Mouse (Mus musculus): Measurements from ENCODE around the gene Ap4m1. TPM values are rescaled to one million over a fixed set of nuclear protein-coding genes. Genes with fewer than 3 reads are reported as not detected.

Ap4m1 gene
- total and polyA plus RNA-seq, 3 experiments: 7.3 to 15.2 (median 7.5) TPM

GRCm38 (mm10) chr5:138154390-138154789, 17.4 kb upstream of the Ap4m1 start:
- intact Hi-C loops (cut with DNase I): loop anchor here (2.0 to 10.0 kb wide), 4 partner anchors 16 to 650 kb away; partner anchors contain the start of genes Pop7 and Zscan21
- 61% methylated on average over 3 of the region's 3 CpGs for WGBS
- no peaks in the 10 kb centered on the region for H3K27me3 ChIP-seq (ENCODE audit: control insufficient read depth, insufficient read depth, low read length)
- H3K4me3 ChIP-seq: peak overlapping the region; percentile 82
- H3K79me2 ChIP-seq (replicated peaks; ENCODE audit: control insufficient read depth, insufficient read depth, low read length): no peaks in the 10 kb centered on the region
- no peak overlapping the region for H3K9ac ChIP-seq (ENCODE audit: low read depth, low read length)
- no peak for DNase-seq
- H3K36me3 ChIP-seq (ENCODE audit: control insufficient read depth, insufficient read depth, low read length): peaks cover 4% of the 10 kb centered on the region
- no peak for TF ChIP-seq EP300 (IDR thresholded peaks at IDR 0.05; ENCODE audit: insufficient read depth, low read depth, low read length)
- no peak for TF ChIP-seq POLR2A (IDR thresholded peaks at IDR 0.05; ENCODE audit: insufficient read depth, low read depth, low read length)
- TF ChIP-seq CTCF (IDR thresholded peaks at IDR 0.05): no peak
- H3K27ac ChIP-seq: no peak overlapping the region; the same call in 1 of the 2 replicates
- H3K4me1 ChIP-seq (ENCODE audit: control insufficient read depth, insufficient read depth, low read length): no peaks in the 10 kb centered on the region; the same call in 1 of the 2 replicates

DNA sequence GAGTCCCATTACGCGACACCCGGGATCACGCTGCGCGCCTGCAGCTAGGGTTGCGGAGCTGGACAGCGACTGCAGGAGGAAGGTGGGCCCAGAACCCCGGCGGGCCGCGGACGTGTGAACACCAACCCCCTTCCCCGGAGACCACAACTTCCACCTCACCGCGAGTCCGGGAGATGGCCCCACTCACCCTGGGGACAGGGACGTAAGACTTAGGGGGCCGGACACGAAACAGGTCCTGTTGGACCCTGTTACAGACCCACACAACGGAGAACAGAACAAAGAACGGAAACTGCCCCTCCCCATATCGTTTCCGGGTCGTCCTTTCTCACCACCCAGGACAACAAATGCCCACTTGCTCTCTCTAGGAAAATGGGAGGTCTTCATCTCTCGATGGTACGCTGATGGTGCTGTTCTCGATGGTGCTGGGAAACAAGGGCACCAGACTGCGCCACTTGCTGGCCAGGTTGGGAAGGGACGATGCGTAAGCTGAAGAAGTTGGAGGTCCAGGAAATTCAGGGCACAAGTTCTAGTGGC, 16.3 kb upstream of the Ap4m1 start, which contains the start of gene Zfp113:
TSS of gene Zfp113 (minus strand) at position 302 of the 534 bp plus-strand sequence.
- H3K79me2 ChIP-seq (replicated peaks; ENCODE audit: control insufficient read depth, insufficient read depth, low read length): no peaks in the 10 kb centered on the region
- intact Hi-C loops (cut with DNase I): loop anchor here (2.0 to 10.0 kb wide), 5 partner anchors 15 to 651 kb away; partner anchors contain the start of genes Mepce, Pop7, Zcwpw1 and Zscan21
- DNase-seq: peak; percentile 85 to 91
- no peaks in the 10 kb centered on the region for H3K27me3 ChIP-seq (ENCODE audit: control insufficient read depth, insufficient read depth, low read length)
- H3K36me3 ChIP-seq (ENCODE audit: control insufficient read depth, insufficient read depth, low read length): peaks cover 4% of the 10 kb centered on the region
- peak; percentile 89 for TF ChIP-seq POLR2A (IDR thresholded peaks at IDR 0.05; ENCODE audit: insufficient read depth, low read depth, low read length)
- peak; percentile 86 for TF ChIP-seq CTCF (IDR thresholded peaks at IDR 0.05)
- TF ChIP-seq EP300 (IDR thresholded peaks at IDR 0.05; ENCODE audit: insufficient read depth, low read depth, low read length): peak; percentile 95
- under 1% methylated on average over 31 of the region's 31 CpGs for WGBS
- peak within 1 kb of the TSS; percentile 91 for H3K27ac ChIP-seq
- peak within 1 kb of the TSS; percentile 82 for H3K4me3 ChIP-seq
- no peaks in the 10 kb centered on the region; the same call in 1 of the 2 replicates for H3K4me1 ChIP-seq (ENCODE audit: control insufficient read depth, insufficient read depth, low read length)
- H3K9ac ChIP-seq (ENCODE audit: low read depth, low read length): peak within 1 kb of the TSS; percentile 86

DNA sequence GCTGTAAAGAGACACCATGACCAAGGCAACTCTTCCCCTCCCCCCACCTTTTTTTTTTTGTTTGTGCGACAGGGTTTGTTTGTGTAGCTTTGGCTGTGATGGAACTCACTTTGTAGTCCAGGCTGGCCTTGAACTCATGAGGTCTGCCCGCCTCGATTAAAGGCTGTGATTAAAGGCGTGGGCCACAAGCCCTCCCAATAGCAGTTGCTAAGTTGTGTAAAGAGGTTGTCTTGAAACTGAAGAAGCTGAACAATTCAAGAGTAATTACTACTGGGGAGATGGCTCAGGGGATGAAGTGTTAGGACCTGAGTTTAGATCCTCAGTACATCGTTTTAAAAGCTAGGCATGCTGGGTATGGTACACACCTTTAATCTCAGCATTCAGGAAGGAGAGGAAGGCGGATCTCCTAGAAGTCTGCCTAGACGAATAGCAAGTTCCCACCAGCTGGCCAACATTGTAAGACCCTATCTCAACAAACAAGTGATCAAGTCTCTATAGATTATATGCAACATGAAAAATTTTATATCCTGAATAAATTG, 11.5 kb upstream of the Ap4m1 start:
- intact Hi-C loops (cut with DNase I): no loop called here
- no peaks in the 10 kb centered on the region for H3K36me3 ChIP-seq (ENCODE audit: control insufficient read depth, insufficient read depth, low read length)
- peak overlapping the region; percentile 86 for H3K4me3 ChIP-seq
- no peaks in the 10 kb centered on the region for H3K27me3 ChIP-seq (ENCODE audit: control insufficient read depth, insufficient read depth, low read length)
- peaks cover 1% of the 10 kb centered on the region; the same call in 1 of the 2 replicates for H3K4me1 ChIP-seq (ENCODE audit: control insufficient read depth, insufficient read depth, low read length)
- no peak overlapping the region for H3K9ac ChIP-seq (ENCODE audit: low read depth, low read length)
- peak overlapping the region; percentile 81 for H3K27ac ChIP-seq
- no peaks in the 10 kb centered on the region for H3K79me2 ChIP-seq (replicated peaks; ENCODE audit: control insufficient read depth, insufficient read depth, low read length)
- DNase-seq: no peak
- 62% methylated on average over 7 of the region's 7 CpGs for WGBS
- TF ChIP-seq EP300 (IDR thresholded peaks at IDR 0.05; ENCODE audit: insufficient read depth, low read depth, low read length) (no peak), CTCF (IDR thresholded peaks at IDR 0.05) (no peak), POLR2A (IDR thresholded peaks at IDR 0.05; ENCODE audit: insufficient read depth, low read depth, low read length) (no peak)

DNA sequence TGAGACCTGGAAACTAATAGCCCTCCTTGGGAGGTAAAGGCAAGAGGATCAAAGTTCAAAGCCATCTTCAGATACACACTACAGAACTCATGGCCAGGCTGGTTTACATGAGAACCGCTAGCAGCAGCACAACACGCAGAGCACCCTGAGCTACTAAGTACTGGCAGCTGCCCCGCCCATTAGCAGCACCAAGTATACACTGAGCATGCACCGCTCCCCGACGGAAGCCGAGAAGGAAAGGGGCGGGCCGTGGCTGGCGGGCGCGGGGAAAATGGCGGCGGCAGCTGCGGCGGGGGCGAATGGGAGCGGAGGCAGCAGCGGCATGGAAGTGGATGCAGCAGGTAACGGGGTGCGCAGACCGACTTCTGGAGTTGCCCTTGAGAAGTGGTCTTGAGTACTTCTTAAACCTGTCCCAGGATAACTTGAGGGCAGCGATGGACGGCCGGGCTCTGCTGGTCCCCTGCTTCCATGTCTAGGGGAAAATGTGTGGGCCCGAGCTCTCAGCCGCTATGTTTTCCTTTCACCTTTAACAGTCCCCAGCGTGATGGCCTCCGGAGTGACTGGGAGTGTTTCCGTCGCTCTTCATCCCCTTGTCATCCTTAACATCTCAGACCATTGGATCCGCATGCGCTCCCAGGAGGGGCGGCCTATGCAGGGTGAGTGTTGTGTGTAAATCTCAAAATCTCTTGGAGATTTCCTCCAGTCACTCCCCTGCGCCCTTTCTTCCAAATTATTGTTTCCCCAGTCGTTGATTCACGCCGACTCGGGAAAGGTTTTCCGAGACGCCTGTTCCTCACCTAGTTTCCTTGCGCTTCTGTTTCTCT, 10.7 kb upstream of the Ap4m1 start, which contains the start of gene Cops6:
TSS of gene Cops6 (plus strand) at position 230 of the 824 bp plus-strand sequence.
- WGBS: 2% methylated on average over 42 of the region's 42 CpGs
- intact Hi-C loops (cut with DNase I): loop anchor here (1.0 kb wide), 1 partner anchor 9 kb away; no protein-coding TSS in a partner anchor

GRCm38 (mm10) chr5:138163046-138163445, 8.8 kb upstream of the Ap4m1 start:
- H3K4me3 ChIP-seq: no peak overlapping the region
- no peak for DNase-seq
- H3K9ac ChIP-seq (ENCODE audit: low read depth, low read length): no peak overlapping the region
- intact Hi-C loops (cut with DNase I): no loop called here
- H3K27ac ChIP-seq: no peak overlapping the region
- no peaks in the 10 kb centered on the region for H3K79me2 ChIP-seq (replicated peaks; ENCODE audit: control insufficient read depth, insufficient read depth, low read length)
- peaks cover 1% of the 10 kb centered on the region; the same call in 1 of the 2 replicates for H3K4me1 ChIP-seq (ENCODE audit: control insufficient read depth, insufficient read depth, low read length)
- no peaks in the 10 kb centered on the region for H3K27me3 ChIP-seq (ENCODE audit: control insufficient read depth, insufficient read depth, low read length)
- H3K36me3 ChIP-seq (ENCODE audit: control insufficient read depth, insufficient read depth, low read length): no peaks in the 10 kb centered on the region
- no peak for TF ChIP-seq CTCF (IDR thresholded peaks at IDR 0.05)
- no peak for TF ChIP-seq POLR2A (IDR thresholded peaks at IDR 0.05; ENCODE audit: insufficient read depth, low read depth, low read length)
- no peak for TF ChIP-seq EP300 (IDR thresholded peaks at IDR 0.05; ENCODE audit: insufficient read depth, low read depth, low read length)
- WGBS: 72% methylated on average over 6 of the region's 6 CpGs

More for the DNA sequence above, 10.7 kb upstream of the Ap4m1 start, which contains the start of gene Cops6:
- DNase-seq: peak; percentile 95 to 98
- TF ChIP-seq POLR2A (IDR thresholded peaks at IDR 0.05; ENCODE audit: insufficient read depth, low read depth, low read length): peak; percentile 87
- TF ChIP-seq EP300 (IDR thresholded peaks at IDR 0.05; ENCODE audit: insufficient read depth, low read depth, low read length): 0 out of 2 replicates have a peak, but pooled peaks have one; percentile 51
- TF ChIP-seq CTCF (IDR thresholded peaks at IDR 0.05): peak; percentile 10; the same call in 1 of the 2 replicates
- Histone ChIP-seq H3K9ac (ENCODE audit: low read depth, low read length) (peak within 1 kb of the TSS; percentile 85), H3K4me1 (ENCODE audit: control insufficient read depth, insufficient read depth, low read length) (peaks cover 1% of the 10 kb centered on the region; the same call in 1 of the 2 replicates), H3K79me2 (replicated peaks; ENCODE audit: control insufficient read depth, insufficient read depth, low read length) (no peaks in the 10 kb centered on the region), H3K4me3 (peak within 1 kb of the TSS; percentile 86), H3K36me3 (ENCODE audit: control insufficient read depth, insufficient read depth, low read length) (no peaks in the 10 kb centered on the region), H3K27ac (peak within 1 kb of the TSS; percentile 81), H3K27me3 (ENCODE audit: control insufficient read depth, insufficient read depth, low read length) (no peaks in the 10 kb centered on the region)

All from heart, adult 2 months (tissue).